Mouse (Mus musculus) lung, embryonic 14.5 days (tissue): Measurements from ENCODE around the gene Nr3c2. TPM values are rescaled to one million over a fixed set of nuclear protein-coding genes. Genes with fewer than 3 reads are reported as not detected.

Experiments
- ATAC-seq: fragments of 200-750 bp; cut with Nextera tagmentation; 2 replicates; pipeline ENCODE4 v1.8.0; 2017; ENCODE audit warnings: mild to moderate bottlenecking, moderate TSS enrichment, moderate library complexity; ENCODE audit not compliant: insufficient read depth
- DNase-seq: peaks from one replicate; pipeline ENCODE4 v3.0.0-alpha.2; 2015
- H3K27ac ChIP-seq: fragments of 300-500 bp; sonication (generic); 2 replicates; pipeline ENCODE4 v1.5.1; 2014; ENCODE audit warnings: low read depth, mild to moderate bottlenecking, moderate library complexity
- H3K27me3 ChIP-seq: fragments of 300-500 bp; sonication (generic); 2 replicates; pipeline ENCODE4 v1.6.1; 2014; ENCODE audit warnings: low read length, control low read depth; ENCODE audit not compliant: insufficient read depth
- H3K36me3 ChIP-seq: fragments of 300-500 bp; sonication (generic); 2 replicates; pipeline ENCODE4 v1.6.1; 2014; ENCODE audit warnings: control low read depth; ENCODE audit not compliant: insufficient read depth
- H3K4me1 ChIP-seq: fragments of 300-500 bp; sonication (generic); 2 replicates; pipeline ENCODE4 v1.6.1; 2014; ENCODE audit warnings: antibody characterized with exemption, control low read depth; ENCODE audit not compliant: insufficient read depth
- H3K4me2 ChIP-seq: fragments of 300-500 bp; sonication (generic); 2 replicates; pipeline ENCODE4 v1.6.1; 2014; ENCODE audit warnings: mild to moderate bottlenecking
- H3K4me3 ChIP-seq: fragments of 300-500 bp; sonication (generic); 2 replicates; pipeline ENCODE4 v1.5.1; 2014; ENCODE audit warnings: low read depth, low read length
- H3K9ac ChIP-seq: fragments of 300-500 bp; sonication (generic); 2 replicates; pipeline ENCODE4 v1.6.1; 2014
- H3K9me3 ChIP-seq: fragments of 300-500 bp; sonication (generic); 2 replicates; pipeline ENCODE4 v1.6.1; 2016; ENCODE audit warnings: low read depth, low read length, control low read depth
- CTCF ChIP-seq: IDR thresholded peaks from 2 replicates; pipeline ENCODE4 v1.5.1; 2016; ENCODE audit warnings: antibody characterized with exemption, low read depth
- WGBS: fragments of 180-500 bp; shearing (Covaris S2); extraction: QIAGEN DNeasy Blood & Tissue Kit; methylation state at CpG from one replicate; pipeline ENCODE4 v1.1.7; 2014; 5-methylcytosine and 5-hydroxymethylcytosine counted together
- polyA plus RNA-seq: library from polyadenylated mRNA; unstranded; fragments of >200 nt; fragmentation: Nextera tagmentation; extraction: Ambion mirVana; gene quantifications from 2 replicates; pipeline ENCODE4 v1.2.1, GENCODE M21; 2014

The Nr3c2 gene
- polyA plus RNA-seq, 1 experiment from 2014 or later, result 4.1 TPM

- H3K4me2 ChIP-seq, result no peak overlapping the region
- no peaks in the 10 kb centered on the region for H3K27me3 ChIP-seq
- 92% methylated on average over 3 of the region's 3 CpGs for WGBS
- no peak overlapping the region for H3K27ac ChIP-seq
- H3K4me1 ChIP-seq, result no peaks in the 10 kb centered on the region
- no peak overlapping the region for H3K4me3 ChIP-seq
- ATAC-seq (no peak), DNase-seq (no peak)
- TF ChIP-seq CTCF, result no peak
- no peaks in the 10 kb centered on the region for H3K36me3 ChIP-seq
- H3K9ac ChIP-seq, result no peak overlapping the region
- H3K9me3 ChIP-seq, result no peaks in the 10 kb centered on the region
Observed at GRCm38 (mm10) chr8:77055492-77056021, 156.3 kb downstream of the Nr3c2 start.

GRCm38 (mm10) chr8:77056853-77057252 lies 157.6 kb downstream of the Nr3c2 start:
- Histone ChIP-seq H3K27me3 (no peaks in the 10 kb centered on the region), H3K36me3 (no peaks in the 10 kb centered on the region), H3K4me3 (no peak overlapping the region), H3K9ac (no peak overlapping the region), H3K4me1 (no peaks in the 10 kb centered on the region), H3K4me2 (no peak overlapping the region), H3K27ac (no peak overlapping the region), H3K9me3 (no peaks in the 10 kb centered on the region)
- no peak for TF ChIP-seq CTCF
- DNase-seq (no peak), ATAC-seq (no peak)
- 91% methylated on average over 6 of the region's 6 CpGs for WGBS

GRCm38 (mm10) chr8:77082687-77083086 lies 183.4 kb downstream of the Nr3c2 start:
- no peaks in the 10 kb centered on the region for H3K36me3 ChIP-seq
- no peak overlapping the region for H3K27ac ChIP-seq
- H3K4me2 ChIP-seq, result no peak overlapping the region
- ATAC-seq, result peak; percentile 54
- no peaks in the 10 kb centered on the region for H3K27me3 ChIP-seq
- TF ChIP-seq CTCF, result no peak
- DNase-seq, result peak; percentile 55
- H3K4me1 ChIP-seq, result no peaks in the 10 kb centered on the region
- no peaks in the 10 kb centered on the region for H3K9me3 ChIP-seq
- H3K9ac ChIP-seq, result no peak overlapping the region
- WGBS, result 55% methylated on average over 4 of the region's 4 CpGs
- no peak overlapping the region for H3K4me3 ChIP-seq

GRCm38 (mm10) chr8:77086036-77086435 lies 186.8 kb downstream of the Nr3c2 start:
- WGBS, result 58% methylated on average over 8 of the region's 8 CpGs
- ATAC-seq (no peak), DNase-seq (peak; percentile 41)
- no peak for TF ChIP-seq CTCF
- no peaks in the 10 kb centered on the region for H3K27me3 ChIP-seq
- H3K4me1 ChIP-seq, result no peaks in the 10 kb centered on the region
- H3K4me3 ChIP-seq, result no peak overlapping the region
- H3K9me3 ChIP-seq, result no peaks in the 10 kb centered on the region
- no peaks in the 10 kb centered on the region for H3K36me3 ChIP-seq
- no peak overlapping the region for H3K27ac ChIP-seq
- no peak overlapping the region for H3K9ac ChIP-seq
- H3K4me2 ChIP-seq, result no peak overlapping the region

- H3K4me1 ChIP-seq, result no peaks in the 10 kb centered on the region
- H3K9me3 ChIP-seq, result no peaks in the 10 kb centered on the region
- whole genome bisulfite sequencing, result 32% methylated on average over 4 of the region's 4 CpGs
- H3K36me3 ChIP-seq, result no peaks in the 10 kb centered on the region
- TF ChIP-seq CTCF, result no peak
- no peak overlapping the region for H3K27ac ChIP-seq
- no peak overlapping the region for H3K4me3 ChIP-seq
- ATAC-seq (peak; percentile 41; the same call in 1 of the 2 replicates), DNase-seq (peak; percentile 14)
- no peak overlapping the region for H3K4me2 ChIP-seq
- no peaks in the 10 kb centered on the region for H3K27me3 ChIP-seq
- H3K9ac ChIP-seq, result no peak overlapping the region
Observed at GRCm38 (mm10) chr8:77096721-77097120, 197.5 kb downstream of the Nr3c2 start.

- no peak overlapping the region for H3K27ac ChIP-seq
- H3K4me1 ChIP-seq, result no peaks in the 10 kb centered on the region
- DNase-seq (no peak), ATAC-seq (no peak)
- no peaks in the 10 kb centered on the region for H3K27me3 ChIP-seq
- H3K4me3 ChIP-seq, result no peak overlapping the region
- H3K9me3 ChIP-seq, result no peaks in the 10 kb centered on the region
- WGBS, result 83% methylated on average over 10 of the region's 10 CpGs
- H3K4me2 ChIP-seq, result no peak overlapping the region
- no peak for TF ChIP-seq CTCF
- no peaks in the 10 kb centered on the region for H3K36me3 ChIP-seq
- no peak overlapping the region for H3K9ac ChIP-seq
Observed at GRCm38 (mm10) chr8:77098101-77098500, 198.9 kb downstream of the Nr3c2 start.

- DNase-seq (peak; percentile 34), ATAC-seq (no peak)
- H3K4me1 ChIP-seq, result no peaks in the 10 kb centered on the region
- no peak overlapping the region for H3K27ac ChIP-seq
- H3K4me3 ChIP-seq, result no peak overlapping the region
- WGBS, result 71% methylated on average over 2 of the region's 2 CpGs
- H3K36me3 ChIP-seq, result no peaks in the 10 kb centered on the region
- TF ChIP-seq CTCF, result no peak
- H3K27me3 ChIP-seq, result no peaks in the 10 kb centered on the region
- H3K4me2 ChIP-seq, result no peak overlapping the region
- H3K9me3 ChIP-seq, result no peaks in the 10 kb centered on the region
- H3K9ac ChIP-seq, result no peak overlapping the region
Observed at GRCm38 (mm10) chr8:77100370-77100769, 201.1 kb downstream of the Nr3c2 start.

GRCm38 (mm10) chr8:77102879-77103278 lies 203.6 kb downstream of the Nr3c2 start:
- Histone ChIP-seq H3K4me3 (no peak overlapping the region), H3K4me2 (no peak overlapping the region), H3K4me1 (no peaks in the 10 kb centered on the region), H3K27ac (no peak overlapping the region), H3K27me3 (no peaks in the 10 kb centered on the region), H3K9ac (no peak overlapping the region), H3K9me3 (no peaks in the 10 kb centered on the region), H3K36me3 (no peaks in the 10 kb centered on the region)
- ATAC-seq (no peak), DNase-seq (no peak)
- WGBS, result 85% methylated on average over 7 of the region's 7 CpGs
- TF ChIP-seq CTCF, result no peak
